Mouse (Mus musculus) frontal cortex, adult 2 months (tissue): ENCODE measurements at regions not wholly inside any gene's neighbourhood (a gene's known extent, or its start where the extent isn't known, plus 50 kb on each side); places are given as distances from the start of the nearest gene placed in this dataset.
A peak's percentile ranks its signal among the peaks of the same experiment; 100 is the strongest.

Experiments
- DNase-seq, 2 experiments: peaks; one replicate each; pipeline ENCODE4 v3.0.0; 2022; ENCODE audit warnings: low spot score in 1 of 2; ENCODE audit errors: extremely low spot score in 1 of 2

DNA sequence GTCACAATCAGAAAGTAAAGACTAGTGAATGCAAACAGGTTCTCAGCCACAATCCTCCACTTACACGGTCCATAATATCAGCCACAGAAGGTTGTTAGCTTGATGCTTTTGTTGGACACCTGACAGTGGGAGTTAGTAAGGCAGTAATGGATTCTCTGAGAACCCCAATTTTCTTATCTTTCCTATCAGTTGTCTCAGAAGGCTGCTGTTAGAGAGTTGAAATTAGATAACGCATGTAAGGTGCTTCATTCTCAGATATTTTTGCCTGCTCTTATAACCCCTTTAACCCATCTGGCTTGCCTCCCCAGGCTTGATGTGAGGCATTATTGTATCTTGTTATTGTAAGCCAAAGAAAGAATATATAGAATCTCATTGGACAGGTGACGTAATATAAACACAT is 63.0 kb upstream of the Ube2e3 start:
- DNase-seq = no peak

DNA sequence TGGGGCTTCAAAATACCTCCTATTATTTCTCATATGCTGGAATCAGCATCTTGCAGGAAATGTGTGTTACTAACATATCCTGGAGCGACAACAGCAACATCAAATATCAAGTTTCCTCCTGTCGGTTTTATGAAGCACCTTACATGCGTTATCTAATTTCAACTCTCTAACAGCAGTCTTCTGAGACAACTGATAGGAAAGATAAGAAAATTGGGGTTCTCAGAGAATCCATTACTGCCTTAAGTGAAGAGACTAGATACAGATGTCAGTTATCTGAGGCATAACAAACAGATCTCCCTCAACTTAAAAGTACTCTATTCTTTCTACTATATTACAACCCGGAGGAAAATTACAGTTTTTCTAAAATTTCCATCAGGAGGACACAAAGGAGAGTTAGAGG is 64.4 kb upstream of the Ube2e3 start:
- DNase-seq = no peak

DNA sequence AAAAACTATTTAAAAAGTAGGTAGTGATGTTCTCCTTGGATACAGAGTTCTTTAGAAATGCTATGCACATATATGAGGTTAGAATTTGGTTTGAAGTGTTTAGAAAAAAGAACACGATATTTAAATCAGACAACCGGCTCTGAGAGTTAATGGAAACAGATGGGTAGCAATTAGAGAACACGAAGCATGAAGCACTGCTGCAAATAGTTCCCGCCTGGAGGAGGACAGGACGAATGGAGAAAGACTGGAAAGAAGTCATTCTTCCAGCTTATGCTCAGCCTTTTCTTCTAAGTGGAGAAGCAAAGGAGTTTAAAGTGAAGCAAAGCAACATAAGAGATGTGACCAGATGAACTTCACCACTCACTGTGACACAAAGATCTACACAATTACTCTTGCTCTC is 72.5 kb upstream of the Ube2e3 start:
- DNase-seq = peak in 1 of 2 experiments; percentile 5

DNA sequence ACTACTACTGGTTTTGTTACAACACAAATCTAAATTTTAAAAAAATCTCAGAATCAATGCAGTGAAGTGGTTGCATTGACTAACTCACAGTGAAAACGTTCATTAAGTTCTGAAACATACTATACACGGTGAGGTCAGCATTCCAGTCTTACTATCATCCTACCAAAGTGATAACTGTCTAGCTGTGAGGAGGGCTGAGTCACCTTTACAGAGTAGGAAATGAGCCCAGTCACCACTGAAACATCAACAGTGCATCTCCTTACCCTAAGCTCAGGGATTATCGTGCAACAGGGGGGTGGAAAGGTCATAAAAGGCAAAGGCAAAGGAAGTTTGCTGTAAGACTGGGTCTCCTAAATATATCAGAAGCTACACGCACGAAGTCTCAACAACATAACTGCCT is 73.2 kb upstream of the Ube2e3 start:
- DNase-seq = no peak

DNA sequence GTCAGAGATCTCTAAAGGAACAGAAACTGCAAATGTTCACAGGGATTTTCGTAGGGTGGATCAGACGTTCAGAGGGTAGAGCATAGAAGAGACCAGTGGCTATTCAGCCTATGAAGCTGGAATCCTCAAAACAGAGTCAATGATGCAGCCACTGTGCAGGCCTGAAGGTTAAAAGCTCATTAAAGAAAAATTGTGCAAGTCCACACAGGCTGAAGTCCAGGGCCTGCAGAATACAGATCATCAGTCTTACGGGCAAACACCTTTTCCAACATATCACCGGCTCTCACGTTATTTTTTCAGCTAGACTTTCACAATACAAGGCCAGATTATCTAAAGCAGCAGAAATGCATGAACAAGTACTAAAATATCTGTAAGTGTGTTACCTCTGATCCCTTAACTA is 78.8 kb upstream of the Ube2e3 start:
- DNase-seq = no peak

DNA sequence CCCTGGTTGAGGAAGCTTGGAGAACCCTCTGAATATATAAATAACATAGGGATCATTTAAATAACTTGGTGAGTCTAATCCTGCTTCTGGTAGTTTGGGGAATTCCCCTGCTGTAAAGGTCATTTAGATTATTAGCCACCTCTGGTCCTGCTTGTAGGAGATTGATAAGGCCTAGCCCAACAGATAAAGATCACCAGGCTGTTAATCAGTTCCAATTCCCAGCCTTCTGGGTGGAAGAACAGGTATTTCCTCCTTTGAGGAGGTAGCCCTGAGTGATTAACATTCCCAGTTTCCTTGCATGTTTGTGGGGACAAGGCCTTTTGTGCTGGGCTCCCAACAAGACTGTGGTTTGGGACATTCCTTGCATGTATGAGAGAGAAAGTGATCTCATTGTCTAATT is 79.7 kb upstream of the Ube2e3 start:
- DNase-seq = no peak

DNA sequence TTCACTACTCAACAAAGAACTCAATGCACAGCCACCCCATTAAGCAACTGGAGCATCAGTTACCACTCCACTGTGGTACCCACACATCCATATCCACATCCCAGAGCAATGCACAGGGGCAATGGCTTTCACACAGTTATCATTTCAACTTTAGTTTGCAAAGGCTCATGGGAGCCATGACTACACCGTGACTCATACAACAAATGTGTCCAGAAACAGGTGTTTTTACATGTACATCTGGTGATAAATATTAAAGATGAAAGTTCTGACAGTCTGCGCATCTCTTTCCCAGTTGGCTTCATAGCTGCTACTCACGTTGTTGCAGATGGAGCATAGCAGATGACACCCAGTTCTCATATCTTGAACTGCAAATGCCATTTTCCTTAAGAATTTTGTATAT is 88.0 kb upstream of the Ube2e3 start:
- DNase-seq = no peak

DNA sequence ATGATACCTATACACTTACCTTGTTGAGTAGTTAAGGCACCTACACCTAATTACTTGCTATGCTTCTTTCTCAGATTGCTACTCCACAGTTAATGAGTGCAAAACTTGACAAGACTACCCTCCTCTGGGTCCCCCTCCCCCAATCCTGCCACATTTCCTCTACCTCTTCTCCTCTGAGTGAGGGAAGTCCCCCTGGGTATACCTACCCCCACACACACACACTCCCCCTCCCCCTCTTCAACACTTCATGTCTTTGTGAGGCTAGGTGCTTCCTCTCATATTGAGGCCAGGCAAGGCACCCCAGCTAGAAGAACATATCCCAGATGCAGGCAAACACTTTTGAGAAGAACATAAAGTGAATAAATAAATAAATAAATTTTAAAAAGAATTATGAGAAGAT is 90.3 kb upstream of the Ube2e3 start:
- DNase-seq = no peak

DNA sequence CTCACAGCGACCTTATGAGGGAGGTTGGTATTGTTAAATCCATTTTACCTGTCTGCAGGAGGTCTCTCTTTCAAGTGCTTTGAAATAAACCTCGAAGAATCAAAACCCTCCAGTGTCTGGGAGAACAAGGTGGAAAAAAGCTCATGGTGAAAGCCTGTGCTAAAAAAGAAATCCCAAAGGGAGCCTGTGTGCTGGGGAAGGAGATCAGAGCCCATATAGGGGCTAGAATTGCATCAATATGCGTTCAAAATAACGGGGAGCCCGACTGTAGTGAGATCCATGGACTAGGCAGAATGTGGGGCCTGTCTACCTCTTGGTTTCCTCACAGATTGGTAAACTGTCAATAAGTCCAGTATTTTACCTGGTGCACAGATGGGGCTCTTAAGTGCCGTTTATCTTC is 113.6 kb upstream of the Ube2e3 start:
- DNase-seq = no peak

DNA sequence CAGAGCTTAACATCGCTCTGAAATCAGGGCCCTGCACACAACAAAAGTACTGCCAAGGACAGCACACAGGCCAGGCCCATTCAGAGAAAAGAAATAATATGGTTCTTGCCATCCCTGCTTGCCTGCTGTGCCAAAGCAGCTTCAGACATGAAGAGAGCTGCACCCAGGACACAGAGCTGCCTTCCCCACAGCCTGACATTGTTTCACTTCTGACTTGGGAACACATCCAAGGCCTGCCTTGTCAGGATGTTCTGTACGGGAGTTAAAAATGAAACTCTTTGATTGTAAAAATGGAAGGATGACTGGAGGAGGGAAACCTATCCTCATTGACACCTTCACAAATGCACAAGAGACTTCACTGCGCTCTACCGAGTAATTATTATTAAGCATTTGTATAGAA is 114.0 kb upstream of the Ube2e3 start:
- peak in 1 of 2 experiments; percentile 7 for DNase-seq

DNA sequence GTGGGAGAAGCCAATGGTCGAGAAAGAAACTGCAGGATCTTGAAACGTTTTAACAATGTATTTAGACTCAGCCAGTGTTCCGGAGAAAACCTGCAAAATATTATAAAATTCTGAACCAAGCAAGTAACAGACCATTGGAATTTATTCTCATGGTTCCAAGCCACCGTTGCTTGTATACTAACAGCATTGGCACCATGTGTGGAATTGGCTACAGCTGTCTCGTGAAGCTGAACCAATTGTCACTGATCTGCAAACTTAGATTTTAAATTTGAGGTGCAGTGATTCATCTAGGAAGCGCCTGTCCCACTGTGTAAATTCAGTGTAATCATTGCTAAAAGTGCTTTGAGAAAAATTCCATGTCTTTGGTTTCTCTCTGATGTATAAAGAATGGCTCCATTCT is 137.8 kb upstream of the Ube2e3 start:
- no peak for DNase-seq

DNA sequence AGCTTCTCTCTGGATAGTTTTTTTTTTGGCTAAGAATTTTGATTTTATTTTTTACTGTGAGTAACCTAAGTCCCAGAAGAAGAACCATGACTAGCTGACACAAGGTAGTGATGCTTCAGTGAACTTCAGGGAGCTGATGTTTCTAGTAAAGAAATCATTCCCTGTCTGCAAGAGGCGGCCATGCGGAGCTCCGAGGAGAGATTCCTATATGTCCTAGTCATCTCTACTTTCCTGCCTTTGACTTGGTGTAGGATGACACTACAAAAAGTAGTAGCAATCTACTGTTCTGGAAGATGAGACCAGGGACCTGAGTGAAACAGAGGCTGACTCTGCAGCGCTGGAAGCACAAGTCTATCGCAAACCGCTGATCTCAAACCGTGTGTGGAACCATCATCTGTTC is 141.9 kb upstream of the Ube2e3 start:
- DNase-seq = no peak

DNA sequence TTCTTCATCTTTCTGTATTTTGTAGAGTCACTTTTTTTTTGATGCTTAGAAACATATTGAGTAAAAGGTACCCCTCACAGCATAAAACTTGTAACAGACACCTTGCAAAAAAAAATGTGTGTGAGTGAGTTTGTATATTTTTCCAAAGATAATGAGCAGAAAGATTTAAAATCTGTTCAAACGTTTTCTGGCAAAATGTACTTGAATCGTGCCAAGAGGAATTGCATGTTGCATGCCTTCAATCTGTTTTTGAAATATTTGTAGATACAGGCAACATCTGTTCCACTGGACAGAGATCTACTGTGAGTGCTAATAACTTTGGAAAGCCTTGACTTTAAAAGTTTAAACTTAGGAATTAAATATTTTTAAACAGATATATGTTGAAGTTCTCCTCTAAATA is 143.5 kb upstream of the Ube2e3 start:
- peak in 1 of 2 experiments; percentile 3 for DNase-seq

DNA sequence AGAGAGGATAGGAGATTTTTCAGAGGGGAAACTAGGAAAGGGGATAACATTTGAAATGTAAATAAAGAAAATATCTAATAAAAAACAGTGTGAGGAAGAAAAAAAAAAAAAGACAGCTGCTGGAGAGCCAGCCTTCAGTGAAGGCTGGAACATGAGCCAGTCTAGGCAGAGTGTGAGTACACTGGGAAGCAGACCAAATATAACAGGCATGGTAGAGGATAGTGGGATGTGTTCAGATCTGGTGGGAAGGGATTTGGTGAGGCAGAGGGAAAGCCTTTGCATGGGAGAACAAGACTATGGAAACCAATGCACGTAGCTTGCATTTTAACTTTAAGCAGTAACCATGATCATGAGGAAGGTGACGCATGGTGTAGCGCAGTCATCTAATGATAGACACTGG is 144.5 kb upstream of the Ube2e3 start:
- DNase-seq = peak; percentile 20 to 61

DNA sequence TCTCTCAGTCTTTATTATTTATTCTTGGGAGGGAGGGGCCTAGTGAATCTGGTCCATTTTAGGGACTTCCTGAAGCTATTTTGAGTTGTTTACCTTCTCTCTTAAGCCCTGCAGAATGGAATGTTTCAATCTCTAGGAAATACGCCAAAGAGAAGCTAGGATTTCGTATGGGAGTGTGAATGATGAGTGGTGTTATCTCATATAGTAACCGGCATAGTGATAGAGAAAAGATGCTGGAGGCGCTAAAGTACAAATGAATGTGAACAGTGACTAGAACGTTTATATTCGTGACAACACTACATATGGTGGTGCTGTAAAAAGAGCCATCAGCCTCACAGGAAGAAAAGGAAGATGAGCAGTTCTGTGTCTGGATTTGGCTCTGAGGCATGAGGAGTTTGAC is 145.2 kb upstream of the Ube2e3 start:
- DNase-seq = peak in 1 of 2 experiments; percentile 42

DNA sequence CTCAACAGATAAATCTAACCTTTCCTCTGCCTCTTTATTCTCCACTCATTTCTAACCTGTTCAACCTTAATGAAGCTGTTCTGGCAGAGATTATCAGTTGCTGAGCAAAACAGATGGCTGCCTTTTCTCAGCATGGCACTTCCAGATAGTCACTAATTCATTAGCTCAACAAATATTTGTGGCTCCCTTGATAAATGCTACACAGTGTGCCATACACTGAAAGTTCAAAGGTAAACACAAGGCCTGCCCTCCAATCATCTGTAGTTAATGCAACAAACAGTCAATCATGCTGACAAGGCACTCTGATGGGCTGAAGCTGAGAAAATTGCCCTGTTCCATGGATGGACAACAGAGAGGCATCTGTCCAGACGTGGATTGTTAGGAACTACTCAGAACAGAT is 149.4 kb upstream of the Ube2e3 start:
- DNase-seq = no peak

DNA sequence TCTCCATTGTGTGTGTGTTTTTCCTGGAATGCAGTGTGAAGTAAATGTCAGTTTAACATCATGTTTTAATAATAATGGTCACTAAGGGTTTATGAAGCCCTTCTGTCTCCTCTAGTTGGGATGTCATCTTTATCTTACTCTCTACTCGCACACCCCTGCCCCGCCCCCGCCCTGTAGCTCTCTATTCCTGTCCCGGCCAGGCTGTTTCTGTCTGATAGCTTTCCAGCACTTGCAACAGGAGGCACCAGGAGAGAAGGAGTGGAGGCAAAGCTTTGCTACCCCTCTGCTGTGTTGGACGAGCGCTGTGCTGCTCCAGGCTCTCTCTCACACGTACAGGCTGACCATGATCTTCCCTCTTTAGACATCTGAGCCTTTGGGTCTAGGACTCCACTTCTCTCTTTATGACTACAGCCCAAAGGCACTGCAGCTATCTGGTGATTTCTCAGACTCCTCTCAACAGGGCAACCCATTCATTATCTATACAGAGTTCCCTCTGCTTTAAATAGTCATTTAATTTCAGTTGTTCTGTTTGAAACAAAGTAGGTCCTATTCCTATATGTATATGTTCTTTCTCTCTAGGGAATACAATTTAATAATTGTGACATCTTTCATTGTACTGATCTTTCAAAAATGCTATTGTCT is 151.6 kb upstream of the Ube2e3 start:
- DNase-seq = no peak

DNA sequence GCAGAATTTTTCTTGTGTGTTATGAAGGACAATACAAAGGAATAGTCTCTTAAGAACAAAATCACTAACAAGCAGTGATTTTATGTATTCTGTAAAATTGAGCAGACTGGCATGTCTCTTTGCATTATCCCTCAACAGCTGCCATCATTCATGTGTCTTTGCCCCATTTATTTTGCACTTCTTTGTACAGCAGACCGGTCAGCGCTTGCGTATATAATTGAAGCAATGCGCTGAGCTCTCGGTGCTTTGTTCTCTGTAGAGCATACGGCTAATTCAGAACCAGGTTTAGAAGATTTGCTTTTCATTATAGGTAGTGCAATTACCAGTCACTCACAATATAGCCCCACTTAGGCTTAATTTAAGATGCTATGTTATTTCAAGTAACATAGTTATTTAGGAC is 173.1 kb upstream of the Ube2e3 start:
- no peak for DNase-seq

DNA sequence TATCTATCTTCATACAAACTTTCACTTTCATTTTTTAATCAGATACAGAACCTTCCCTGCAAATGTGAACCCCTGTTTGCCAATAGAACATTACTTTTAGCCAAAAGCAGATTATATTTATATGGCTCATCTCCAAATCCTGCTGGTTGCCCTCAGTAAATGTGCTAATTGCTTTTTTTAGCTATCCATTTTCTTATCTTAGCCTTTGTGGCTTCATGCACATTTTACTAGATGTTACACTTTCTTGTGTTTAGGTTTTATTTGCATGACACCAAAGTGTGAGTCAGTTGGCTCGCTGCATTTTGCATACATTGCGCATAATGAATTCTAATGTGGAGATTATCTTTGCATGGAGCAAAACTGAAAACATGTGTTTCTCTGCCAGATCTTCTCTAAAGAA is 211.3 kb upstream of the Ube2e3 start:
- peak in 1 of 2 experiments; percentile 50 for DNase-seq

DNA sequence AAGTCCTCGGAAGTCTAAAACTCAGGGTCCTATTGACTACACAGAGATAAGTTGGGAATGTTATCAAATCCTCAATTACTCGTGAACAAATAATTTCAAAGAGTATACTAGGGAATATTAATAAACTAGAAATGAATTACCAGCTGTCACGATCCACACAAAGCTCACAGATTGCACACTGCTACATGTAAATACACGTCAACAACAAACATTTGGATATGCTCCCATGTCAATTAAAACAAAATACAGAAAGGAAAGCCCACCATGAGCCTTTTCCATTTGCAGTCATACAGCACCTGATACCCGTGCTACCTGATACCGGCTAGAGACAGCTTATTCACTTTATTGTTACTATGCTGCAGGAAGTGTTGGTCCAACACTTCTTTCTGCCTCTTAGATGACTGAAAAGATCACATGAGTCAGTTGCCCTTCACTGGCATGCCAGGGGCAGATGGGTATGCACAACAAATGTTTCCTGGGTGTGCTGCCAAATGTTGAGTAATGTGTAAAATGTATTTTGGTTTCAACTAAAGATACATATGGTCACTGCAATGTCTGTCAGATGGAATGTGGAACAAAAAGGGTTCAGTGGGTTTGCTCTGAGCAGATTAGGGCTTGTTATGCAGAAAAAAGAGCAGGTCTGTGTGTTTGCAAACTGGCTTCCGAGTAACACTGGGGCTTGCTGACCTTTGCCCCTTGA is 212.6 kb upstream of the Ube2e3 start:
- peak; percentile 26 to 64 for DNase-seq

DNA sequence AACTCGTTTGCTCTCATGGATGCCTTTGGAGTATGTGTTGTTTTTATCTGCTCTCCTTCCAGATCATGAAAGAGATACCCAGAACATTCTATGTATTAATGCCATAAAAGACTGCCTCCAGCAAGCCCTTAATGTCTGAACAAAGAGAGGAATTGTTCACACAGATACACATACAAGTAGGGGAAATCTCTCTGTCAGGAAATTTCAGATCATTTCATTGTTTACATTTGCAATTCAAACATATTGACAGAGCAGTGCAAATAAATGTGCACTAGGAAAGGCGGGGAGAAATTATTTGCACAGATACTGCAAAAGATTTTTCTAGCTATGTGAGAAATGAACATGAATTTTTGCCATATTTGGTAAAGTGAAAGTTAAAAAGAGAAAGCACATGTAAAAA is 216.4 kb upstream of the Ube2e3 start:
- DNase-seq = no peak

DNA sequence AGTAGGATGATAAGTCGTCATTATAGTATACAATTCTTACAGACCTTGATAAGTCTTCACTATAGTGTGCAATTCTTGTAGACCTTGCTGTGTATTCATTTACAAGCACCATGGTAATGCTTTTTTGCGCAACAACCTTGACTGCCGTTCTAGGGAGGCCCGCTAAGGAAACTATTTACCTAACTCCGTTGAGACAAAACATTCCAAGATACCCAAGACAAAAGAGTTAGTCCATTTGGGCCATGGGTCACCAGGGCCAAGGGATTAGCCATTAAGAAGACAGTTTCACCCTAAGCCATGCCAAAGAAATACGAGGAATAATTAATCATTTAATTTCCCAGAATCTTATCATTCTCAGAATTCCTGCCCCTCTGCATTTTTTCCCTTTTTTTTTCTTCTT is 227.6 kb upstream of the Ube2e3 start:
- no peak for DNase-seq

DNA sequence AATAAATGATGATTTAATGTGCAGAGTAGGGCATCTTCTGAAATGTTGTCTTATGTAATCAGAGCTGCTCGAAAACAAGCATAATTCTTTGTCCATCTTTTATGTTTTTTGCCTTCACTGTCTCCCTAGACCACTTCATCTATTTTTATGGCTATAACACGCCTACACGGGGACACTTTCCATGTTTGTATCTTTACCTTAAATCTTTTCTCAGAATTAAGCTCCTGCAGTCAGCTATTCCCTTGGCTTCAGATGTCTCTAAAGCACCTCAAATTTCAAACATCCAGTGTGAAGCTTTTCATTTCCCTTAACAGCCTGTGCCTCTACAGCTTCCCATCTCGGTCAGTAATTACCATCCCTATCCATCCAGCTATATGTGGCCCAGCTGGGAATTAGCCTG is 242.7 kb upstream of the Ube2e3 start:
- no peak for DNase-seq
